8 mouse cellular contexts compared by ENCODE assay signal in genomic region chr19:29100261-29100660, GRCm38 (mm10). TPM values are rescaled to one million over a fixed set of nuclear protein-coding genes. Genes with fewer than 3 reads are reported as not detected.
A peak's percentile ranks its signal among the peaks of the same experiment; 100 is the strongest.
DNase-seq lines count a peak whose midpoint lies in the region; ATAC-seq and TF ChIP-seq lines count a peak whose summit lies in the region.

No protein-coding gene starts in this region.

- no peak for ATAC-seq in cerebellum, adult (ENCODE audit: insufficient number of reproducible peaks, low FRiP score, low TSS enrichment)
- ATAC-seq in liver, embryonic 13.5 days (ENCODE audit: low read depth): no peak

- no peaks in the 10 kb centered on the region for H3K27me3 ChIP-seq in testis, adult 2 months (ENCODE audit: control insufficient read depth, insufficient read depth, low read length)
- H3K27me3 ChIP-seq in liver, embryonic 13.5 days: no peaks in the 10 kb centered on the region

- H3K27ac ChIP-seq in testis, adult 2 months (ENCODE audit: control insufficient read depth, insufficient read depth, low read depth, low read length): no peak overlapping the region
- peak overlapping the region; percentile 66; the same call in 1 of the 2 replicates for H3K27ac ChIP-seq in liver, embryonic 13.5 days

- no peak for TF ChIP-seq CTCF in testis, adult 2 months (IDR thresholded peaks at IDR 0.05; ENCODE audit: control insufficient read depth, insufficient read depth, insufficient replicate concordance, low read depth, low read length)

- no peaks in the 10 kb centered on the region for H3K36me3 ChIP-seq in testis, adult 2 months (ENCODE audit: control insufficient read depth, insufficient read depth, low read length)
- peaks cover 12% of the 10 kb centered on the region for H3K36me3 ChIP-seq in liver, embryonic 13.5 days

- H3K4me1 ChIP-seq in testis, adult 2 months (ENCODE audit: control insufficient read depth, insufficient read depth, low read length): peaks cover 2% of the 10 kb centered on the region; the same call in 1 of the 2 replicates
- H3K4me1 ChIP-seq in liver, embryonic 13.5 days (replicated peaks): peaks cover 48% of the 10 kb centered on the region

- no peaks in the 10 kb centered on the region for H3K9me3 ChIP-seq in liver, embryonic 13.5 days (replicated peaks)

- DNase-seq in cerebellum, adult 8-10 months: peak; percentile 16
- DNase-seq in testis, postnatal 14 days (ENCODE audit: low spot score): no peak
- no peak for DNase-seq in liver, embryonic 13.5 days
- no peak for DNase-seq in right cerebral cortex, postnatal 14 days
- no peak for DNase-seq in gastrocnemius, postnatal 36 days
- no peak for DNase-seq in spleen, postnatal 4 days (ENCODE audit: low spot score in 2 of 2)

- H3K9ac ChIP-seq in liver, embryonic 13.5 days: peak overlapping the region; percentile 83

- 29% methylated on average over 8 of the region's 8 CpGs for WGBS in liver, embryonic 13.5 days (ENCODE audit: insufficient replicate concordance)

- H3K4me2 ChIP-seq in liver, embryonic 13.5 days: peak overlapping the region; percentile 100

- intact Hi-C loops in gastrocnemius, postnatal 36 days (cut with DNase I): loop anchor here (5.0 kb wide), 2 partner anchors 33 to 152 kb away; partner anchors contain the start of gene Jak2

- TF ChIP-seq POLR2A in testis, adult 2 months (IDR thresholded peaks at IDR 0.05; ENCODE audit: control insufficient read depth, low read depth, low read length): no peak

- peak overlapping the region; percentile 94; the same call in 1 of the 2 replicates for H3K4me3 ChIP-seq in testis, adult 2 months (ENCODE audit: control insufficient read depth, low read depth, low read length)
- peak overlapping the region; percentile 86 for H3K4me3 ChIP-seq in liver, embryonic 13.5 days (replicated peaks)

RNA-seq across cellular contexts. Expression of gene Rcl1, which starts 0.9 kb away (rescaled TPM):
- 4.7 and 5.8 TPM in 2 replicates for polyA plus RNA-seq in testis, adult 2 months (2012; rRNA removed)
- polyA plus RNA-seq in liver, embryonic 13.5 days (2015; fragmentation: Nextera tagmentation; extraction: Ambion mirVana): 73.8 and 82.4 TPM in 2 replicates
- total RNA-seq in gastrocnemius, postnatal 36 days (2021): 10 to 100 TPM in 1 of 2 experiments, 1 to 10 TPM in 1; 4.8 to 11.0 TPM

RNA-seq across cellular contexts. Expression of gene Ak3, which starts 52.5 kb away (rescaled TPM):
- polyA plus RNA-seq in testis, adult 2 months (2012; rRNA removed): 13.2 and 13.6 TPM in 2 replicates
- polyA plus RNA-seq in liver, embryonic 13.5 days (2015; fragmentation: Nextera tagmentation; extraction: Ambion mirVana): 42.7 and 54.3 TPM in 2 replicates
- 10 to 100 TPM; 47.4 to 49.0 TPM for total RNA-seq in gastrocnemius, postnatal 36 days (2021)

Comparison
In these comparisons a context has a peak if more than half of its experiments do, and no peak if none do; other contexts are left out.
1. RNA of gene Rcl1, which starts 0.9 kb away (polyA plus RNA-seq): 73.8 to 82.4 TPM in liver, embryonic 13.5 days; 4.7 to 5.8 TPM in testis, adult 2 months; every median in the first group is over 10 times any median in the second.